Mouse (Mus musculus) heart, adult 2 months (tissue): ENCODE measurements around the gene Nup205.

Source experiments
- CTCF ChIP-seq: fragments of 200-600 bp; IDR thresholded peaks from 2 replicates; pipeline ENCODE4 v1.8.1; 2022; ENCODE audit warnings: antibody characterized with exemption, mild to moderate bottlenecking, moderate library complexity
- POLR2A ChIP-seq: fragments of 200-500 bp; IDR thresholded peaks from 2 replicates; pipeline ENCODE4 v1.6.1; 2011; ENCODE audit warnings: mild to moderate bottlenecking, low read depth, low read length, control low read depth; ENCODE audit not compliant: insufficient read depth

- no peak for TF ChIP-seq CTCF
- no peak for TF ChIP-seq POLR2A
Observed at GRCm38 (mm10) chr6:35253474-35253873, 76.3 kb downstream of the Nup205 start.
